Mouse (Mus musculus) c-Kit-positive CD71-negative TER-119-negative erythroid progenitor cells, embryonic 14.5 days (primary cell): Measurements from ENCODE around the gene Adad2.
A peak's percentile ranks its signal among the peaks of the same experiment; 100 is the strongest.

ENCODE experiments used
- DNase-seq: peaks from one replicate; pipeline ENCODE4 v3.0.0-alpha.2; 2013; ENCODE audit warnings: low read depth

Adad2 gene

DNA sequence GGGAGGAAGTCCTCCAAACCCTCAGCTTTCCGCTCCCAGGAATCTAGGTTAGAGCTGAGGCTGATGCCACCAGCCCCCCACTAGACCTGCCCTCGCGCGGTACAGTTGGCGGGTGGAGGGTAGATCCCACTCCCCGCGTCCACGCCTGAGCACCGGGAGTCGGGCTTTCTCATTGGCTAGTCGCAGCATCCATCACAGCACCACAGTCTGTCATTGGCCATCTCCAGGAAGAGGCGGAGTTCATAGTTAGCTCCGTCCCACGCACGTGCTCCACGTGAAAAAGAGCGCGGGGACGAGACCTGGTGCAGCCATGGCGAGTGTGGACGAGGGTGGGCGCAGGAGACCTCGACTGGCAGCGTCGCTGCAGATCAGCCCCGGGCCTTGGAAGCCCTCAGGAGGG, at the start of gene Adad2:
Adad2 (plus strand) TSS at position 277 of the 400 bp plus-strand sequence.
- no peak for DNase-seq

DNA sequence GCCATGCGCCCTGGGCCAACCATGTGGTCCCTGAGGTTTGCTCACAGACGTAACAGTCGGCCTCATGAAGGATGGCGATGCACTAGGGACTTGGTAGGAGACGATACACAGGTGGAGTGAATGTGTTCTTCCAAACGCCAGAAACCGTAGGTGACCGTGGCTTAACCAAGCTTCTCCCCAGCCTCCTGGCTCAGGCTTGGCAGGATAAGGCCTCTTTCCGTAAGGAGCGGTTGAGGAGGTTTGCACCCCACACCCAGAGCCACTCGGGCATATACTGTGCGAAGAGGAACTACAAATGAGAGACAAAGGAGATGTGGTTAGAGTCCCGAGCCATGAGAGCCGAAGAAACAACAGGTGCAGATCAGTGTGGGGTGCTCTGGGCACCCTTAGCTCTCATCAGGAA, 48.7 kb upstream of the Adad2 start:
- DNase-seq, result no peak

DNA sequence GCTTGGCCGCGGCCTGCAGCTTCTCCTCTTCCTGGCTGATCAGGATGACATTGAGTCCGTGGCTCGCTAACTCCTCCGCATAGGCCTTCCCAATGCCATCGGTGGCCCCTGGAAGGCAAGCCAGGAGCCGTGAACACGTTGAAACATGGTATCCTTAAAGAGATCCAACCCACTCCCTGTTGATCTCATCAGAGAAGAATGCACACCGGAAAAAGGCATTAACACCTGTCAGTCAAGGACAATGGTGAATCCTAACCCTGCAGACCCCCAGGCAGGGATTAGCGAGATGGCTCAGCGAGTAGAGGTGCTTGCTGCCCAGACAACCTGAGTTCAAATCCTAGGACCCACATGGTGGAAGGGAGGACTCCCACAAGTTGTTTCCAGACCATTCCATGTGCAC, 46.2 kb upstream of the Adad2 start:
- no peak for DNase-seq

DNA sequence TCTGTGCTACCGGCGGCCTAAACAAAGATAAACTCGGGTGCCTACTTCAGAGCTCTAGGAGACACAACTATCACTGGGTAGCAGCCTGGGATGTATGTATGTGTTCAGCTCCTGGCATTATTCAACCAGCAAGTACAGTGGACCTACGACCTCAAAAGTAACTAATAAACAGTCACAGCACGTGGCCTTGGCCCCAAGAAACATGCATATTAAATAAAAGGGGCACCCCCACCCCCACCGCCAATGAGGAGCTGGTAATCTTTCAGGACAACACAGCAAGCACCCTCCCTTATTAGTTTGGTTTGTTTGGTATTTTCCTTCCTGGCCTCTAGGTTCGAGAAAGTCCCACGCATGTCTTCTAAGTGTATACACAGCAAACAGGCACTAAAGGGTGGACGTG, 44.3 kb upstream of the Adad2 start:
- DNase-seq, result no peak

DNA sequence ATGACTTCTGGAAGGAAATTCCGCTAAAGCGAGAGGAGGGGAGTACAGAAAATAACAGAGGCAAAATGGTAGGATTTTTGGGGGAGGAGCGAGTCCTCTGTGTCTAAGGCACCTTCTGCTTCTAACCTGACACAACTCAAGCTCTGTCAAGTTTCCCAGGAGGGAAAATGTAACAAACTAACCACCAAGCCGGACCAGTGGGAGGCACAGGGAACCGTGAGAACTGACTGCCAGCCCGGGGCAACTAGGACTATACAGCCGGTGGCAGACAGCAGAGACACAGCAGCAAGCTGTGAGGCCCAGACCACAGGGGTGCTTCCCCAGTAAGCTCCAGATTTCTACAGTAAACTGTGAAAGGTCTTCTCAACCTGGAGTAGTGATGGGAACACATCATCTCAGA, 43.6 kb upstream of the Adad2 start:
- no peak for DNase-seq

DNA sequence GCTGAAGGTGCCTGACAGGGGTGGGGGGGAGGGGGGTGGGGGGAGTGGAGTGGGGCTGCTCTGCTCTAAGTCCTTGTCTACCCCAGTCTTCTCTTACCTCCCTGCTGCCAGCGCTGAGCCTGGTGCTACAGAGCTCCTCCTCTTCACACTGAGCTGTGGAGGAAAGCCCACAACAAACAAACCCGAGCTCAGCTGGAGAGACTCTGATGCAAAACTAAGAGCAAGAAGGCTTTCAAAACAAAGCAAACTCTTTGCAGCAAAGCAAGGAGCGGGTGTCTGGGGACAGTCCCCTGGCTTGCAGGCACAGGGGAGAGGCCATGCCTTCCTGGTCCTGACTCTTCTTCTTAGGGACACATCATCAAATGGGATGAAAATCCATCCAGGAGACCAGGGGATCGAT, 42.7 kb upstream of the Adad2 start:
- no peak for DNase-seq

DNA sequence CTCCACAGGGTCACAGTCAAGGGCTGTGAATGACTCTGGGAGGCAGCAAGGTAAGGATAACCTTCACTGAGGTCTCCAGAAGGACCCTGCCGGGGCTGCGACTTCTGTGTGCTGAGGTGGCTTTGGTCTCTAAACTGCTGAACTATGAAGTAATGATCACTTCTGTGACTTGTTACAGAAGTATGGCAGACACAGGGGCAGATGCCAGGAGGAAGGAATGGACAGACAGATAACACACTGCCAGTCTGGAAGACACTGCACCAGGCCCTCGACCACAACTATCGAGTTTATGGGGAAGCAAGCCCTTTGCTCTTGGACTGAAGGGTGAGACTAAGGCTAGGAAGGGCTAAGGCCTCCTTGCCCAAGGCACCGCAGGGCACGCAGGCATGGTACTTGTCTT, 41.4 kb upstream of the Adad2 start:
- DNase-seq, result no peak

DNA sequence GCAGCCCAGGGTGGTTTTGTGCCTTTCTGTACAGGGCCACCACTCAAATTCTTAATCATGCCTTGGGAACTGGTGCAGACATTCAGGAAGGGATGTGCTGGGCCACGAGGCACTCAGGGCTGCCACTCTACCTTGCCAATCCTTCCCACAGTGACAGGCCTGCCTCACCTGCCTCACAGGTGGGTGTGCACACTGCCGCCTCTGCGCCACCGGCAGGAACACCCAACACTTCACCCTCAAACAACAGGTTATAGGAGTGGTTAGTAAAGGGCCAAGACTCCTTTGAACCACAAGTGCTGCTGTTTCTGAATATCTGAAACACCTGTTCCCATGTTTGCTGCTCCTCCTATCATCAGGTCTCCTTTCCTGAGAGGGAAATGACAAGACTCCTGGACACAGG, 40.1 kb upstream of the Adad2 start:
- DNase-seq, result no peak

DNA sequence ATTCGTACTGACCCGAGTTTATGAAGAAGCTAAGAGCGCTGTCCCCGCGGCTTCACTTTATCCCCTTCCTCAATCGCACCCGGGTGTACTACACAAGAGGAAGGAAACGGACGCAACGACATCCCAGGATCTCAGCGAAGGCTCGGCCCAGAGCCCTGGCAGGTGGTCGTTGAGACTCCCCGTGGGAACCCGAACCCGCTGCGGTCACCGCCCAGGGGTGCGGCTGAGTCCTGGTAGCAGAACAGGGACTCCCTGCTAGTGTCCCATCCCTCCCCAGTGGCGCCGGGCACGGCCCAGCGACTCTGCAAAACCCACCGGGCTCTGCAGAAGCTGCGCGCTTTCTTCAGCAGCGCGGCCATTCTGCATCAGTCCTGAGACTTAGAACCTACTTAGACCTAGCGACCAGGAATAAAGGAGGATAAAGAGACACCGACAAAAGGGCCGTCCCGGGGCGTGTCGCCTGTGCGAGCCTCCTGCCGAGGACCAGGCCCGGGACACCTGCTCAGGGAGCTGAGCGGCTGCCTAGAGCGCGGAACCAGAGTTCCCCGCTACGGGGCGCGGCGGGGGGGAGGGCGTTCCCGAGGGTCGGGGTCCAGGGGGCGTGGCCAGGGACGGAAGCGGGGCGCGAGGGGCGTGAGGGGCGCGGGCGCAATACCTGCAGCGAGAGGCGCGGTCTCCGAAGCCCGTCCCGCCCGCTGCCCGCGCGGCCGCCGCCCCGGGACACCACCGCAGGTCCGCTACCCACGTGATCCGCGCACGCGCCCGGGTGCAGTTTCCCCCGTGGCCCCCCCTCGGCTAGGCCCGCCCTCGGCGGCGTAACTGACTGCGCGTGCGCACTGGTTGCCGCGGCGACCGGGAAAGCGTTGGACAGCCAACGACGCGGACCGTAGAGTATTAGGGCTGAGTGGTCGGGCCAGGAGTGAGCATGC, 37.8 kb upstream of the Adad2 start, which contains the start of the genes Hsdl1 and Dnaaf1:
Hsdl1 (minus strand) TSS at position 747 of the 929 bp plus-strand sequence.
Dnaaf1 (plus strand) TSS at position 799 of the 929 bp plus-strand sequence.
- peak; percentile 77 for DNase-seq

DNA sequence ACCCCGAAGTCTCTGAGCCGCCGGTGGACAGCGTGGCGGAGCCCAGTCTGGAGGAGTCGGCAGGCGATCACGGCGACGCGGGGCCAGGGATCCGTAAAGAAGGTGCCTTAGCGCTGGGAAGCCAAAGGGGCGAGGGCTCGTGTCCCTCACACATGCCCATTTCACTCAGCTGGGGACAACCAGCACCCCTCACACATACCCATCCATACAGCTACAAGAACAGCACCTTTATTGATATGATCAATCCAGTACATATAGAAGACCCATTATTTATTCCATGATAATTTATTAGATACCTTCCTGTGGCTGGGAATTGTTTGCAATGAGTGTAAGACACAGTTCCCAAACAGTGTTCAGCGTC, 37.2 kb upstream of the Adad2 start:
- no peak for DNase-seq

DNA sequence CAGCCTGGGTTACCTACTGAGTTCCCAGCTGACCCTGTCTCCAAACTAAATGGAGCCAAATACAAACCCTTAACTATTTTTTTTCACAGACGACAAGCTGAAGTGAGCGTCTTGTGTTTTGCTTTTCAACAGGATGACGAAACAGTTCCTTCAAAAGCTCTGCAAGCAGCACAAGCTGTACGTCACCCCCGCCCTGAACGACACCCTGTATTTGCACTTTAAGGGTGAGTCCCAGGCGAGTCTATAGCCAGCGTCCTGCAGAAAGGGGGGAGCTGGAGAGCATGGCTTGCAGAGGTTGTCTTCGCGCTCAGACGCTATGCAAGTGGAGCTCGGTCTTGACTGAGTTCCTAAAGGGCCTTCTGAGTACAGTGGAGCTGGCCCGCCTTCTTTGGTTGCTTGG, 33.5 kb upstream of the Adad2 start:
- DNase-seq, result no peak

DNA sequence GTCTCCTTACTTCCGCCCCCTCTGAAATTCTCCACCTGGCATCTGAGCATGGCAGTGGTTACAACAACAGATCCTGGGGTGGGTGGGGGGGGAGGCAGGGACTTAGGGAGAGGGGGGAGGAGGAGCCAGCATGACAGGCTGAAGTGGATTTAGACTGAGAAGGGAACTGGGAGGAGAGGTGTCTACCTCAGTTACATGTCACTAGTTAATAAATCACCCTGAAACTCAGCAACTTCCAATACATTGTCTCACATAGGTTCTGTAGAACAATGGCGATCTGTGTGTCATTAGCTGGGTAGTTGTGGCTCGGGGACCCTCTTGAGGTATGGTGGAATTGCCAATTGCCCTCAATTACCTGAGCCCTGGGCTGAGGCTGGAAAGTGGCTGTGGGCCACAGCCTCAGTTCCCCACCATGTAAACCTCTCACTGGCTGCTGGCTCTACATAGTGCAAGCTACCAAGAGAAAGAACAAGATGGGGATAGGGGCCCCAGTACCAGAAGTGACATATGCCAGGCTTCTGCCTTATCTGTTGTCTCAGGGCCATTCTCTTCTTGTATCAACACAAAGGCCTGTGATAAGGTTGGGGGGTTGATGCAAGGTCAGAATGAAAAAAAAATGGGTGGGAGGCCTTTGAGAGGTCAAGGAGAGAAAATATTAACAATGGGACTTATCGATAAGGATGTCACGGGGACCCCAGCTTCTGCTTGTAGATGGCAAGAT, 31.9 kb upstream of the Adad2 start:
- no peak for DNase-seq

DNA sequence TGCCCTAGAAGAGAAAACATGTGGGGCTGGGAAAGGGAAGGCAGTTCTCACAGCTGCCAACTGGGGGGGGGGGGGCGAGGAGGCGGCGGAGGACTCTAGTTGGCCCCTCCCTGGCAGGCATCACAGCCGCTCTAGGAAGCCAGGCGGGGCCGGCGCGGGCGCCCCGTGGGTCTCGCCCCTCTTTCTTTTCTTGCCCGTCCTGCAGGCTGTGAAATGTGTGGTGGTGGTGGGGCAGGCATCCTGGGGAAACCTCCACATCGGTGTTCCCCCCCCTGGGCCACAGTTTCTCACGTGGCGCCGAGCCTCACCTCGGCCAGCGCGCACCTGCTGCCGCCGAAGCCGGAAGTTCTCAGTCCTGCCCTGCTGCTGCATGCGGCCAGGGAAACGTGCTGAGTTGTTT, 26.6 kb upstream of the Adad2 start:
- DNase-seq, result no peak

DNA sequence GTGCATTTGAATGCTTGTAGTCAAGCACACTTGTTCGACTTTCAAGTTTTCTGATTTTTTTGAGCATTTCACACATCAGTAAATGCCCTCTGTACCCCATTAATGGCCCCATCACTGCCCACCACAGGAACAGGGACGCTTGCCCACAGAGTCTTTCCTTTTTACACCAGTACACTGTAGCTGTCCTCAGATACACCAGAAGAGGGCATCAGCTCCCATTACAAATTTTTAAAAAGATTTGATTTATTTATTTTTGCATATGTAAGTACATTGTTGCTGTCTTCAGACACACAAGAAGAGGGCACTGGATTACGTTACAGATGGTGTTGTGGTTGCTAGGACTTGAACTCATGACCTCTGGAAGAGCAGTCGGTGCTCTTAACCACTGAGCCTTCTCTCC, 24.2 kb upstream of the Adad2 start:
- no peak for DNase-seq

DNA sequence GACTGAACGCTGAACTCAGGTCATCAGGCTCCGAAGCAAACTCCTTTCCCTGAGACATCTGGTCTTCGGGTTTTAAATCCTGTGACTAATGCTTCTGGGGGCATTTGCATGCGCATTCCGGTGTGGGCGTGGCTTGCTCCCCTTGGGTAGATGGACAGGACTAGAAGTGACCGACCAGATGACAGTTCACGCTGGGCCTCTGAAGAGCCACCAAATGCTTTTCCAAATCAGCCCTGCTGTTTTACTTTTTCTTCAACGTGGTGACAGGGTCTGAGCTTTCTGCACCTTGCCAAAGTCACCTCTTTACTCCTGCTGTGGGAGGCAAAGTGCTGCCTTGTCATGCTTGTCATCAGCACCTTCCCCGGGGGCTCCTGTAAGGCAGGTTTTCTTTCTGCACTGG, 23.7 kb upstream of the Adad2 start:
- DNase-seq, result no peak

DNA sequence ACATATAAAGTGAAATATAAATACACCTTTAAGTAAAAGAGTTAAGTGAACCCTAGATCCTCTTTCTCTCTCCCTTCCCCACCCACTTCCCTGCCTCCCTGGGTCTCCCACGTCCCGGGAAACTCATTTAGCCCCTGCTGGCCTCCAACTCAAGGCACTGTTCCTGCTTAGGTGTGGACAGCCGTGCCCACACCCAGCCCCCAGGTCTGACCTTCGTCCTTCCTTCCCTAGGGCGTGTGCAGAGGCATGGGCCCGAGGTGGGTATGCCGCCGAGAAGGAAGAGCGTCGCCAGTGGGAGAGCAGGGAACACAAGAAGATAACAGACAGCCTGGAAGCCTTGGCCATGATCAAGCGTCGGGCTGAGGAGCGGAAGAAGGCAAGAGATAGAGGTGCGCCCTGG, 22.2 kb upstream of the Adad2 start:
- no peak for DNase-seq

DNA sequence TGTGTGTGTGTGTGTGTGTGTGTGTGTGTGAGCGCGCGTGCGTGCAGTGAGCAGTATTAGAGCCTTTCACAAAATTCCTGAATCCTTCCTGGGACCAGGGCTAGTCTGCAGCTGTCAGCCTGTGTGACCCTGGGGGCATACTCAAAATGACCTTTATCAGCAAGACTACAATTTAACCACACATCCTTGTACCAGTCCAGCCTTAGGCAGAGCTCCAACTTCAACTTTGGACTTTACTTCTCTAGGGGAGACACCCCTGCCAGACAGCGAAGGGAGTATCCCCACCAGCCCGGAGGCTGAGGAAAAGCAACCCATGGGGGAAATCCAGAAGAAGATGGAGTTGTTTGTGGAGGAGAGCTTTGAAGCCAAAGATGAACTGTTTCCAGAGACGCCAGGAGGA, 21.1 kb upstream of the Adad2 start:
- DNase-seq, result no peak

DNA sequence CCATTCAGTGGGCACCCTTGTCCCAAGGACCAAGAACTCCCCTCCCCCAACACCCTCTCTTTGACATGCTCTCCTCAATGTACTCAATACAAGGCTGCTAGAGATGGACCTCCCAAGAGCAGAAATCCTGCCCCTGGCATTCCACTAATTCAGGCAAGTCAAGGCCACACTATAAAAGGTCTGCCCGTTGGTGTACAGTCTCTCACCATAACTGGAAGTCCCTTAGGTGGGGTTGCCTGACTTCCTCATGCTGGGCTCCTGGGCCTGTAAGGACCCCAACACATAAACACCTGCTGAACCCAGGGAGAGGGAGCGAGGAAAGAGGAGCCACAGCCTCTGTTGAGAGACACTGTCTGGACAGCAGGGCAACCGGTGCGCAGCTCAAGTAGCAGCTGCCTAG, 8.8 kb upstream of the Adad2 start:
- no peak for DNase-seq

DNA sequence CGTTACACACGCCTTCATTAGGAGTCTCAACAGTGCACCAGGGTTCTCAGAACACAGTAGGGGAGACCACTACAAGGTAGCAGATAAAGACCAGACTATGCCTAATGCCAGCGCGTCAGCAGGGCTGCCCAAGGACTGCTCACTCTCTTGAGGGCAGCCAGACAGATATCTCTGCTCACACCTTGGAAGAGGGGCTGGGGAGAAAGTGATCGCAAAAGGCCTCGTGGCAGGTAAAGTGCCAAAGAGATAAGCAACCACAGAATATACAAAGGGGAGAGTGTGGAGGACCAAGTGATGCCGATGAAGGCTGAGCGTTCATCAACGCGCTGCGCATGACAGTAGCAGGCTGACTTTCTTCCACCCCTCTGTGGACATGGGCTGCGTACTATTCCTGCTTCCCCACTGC, 8.1 kb upstream of the Adad2 start:
- DNase-seq, result peak; percentile 13

DNA sequence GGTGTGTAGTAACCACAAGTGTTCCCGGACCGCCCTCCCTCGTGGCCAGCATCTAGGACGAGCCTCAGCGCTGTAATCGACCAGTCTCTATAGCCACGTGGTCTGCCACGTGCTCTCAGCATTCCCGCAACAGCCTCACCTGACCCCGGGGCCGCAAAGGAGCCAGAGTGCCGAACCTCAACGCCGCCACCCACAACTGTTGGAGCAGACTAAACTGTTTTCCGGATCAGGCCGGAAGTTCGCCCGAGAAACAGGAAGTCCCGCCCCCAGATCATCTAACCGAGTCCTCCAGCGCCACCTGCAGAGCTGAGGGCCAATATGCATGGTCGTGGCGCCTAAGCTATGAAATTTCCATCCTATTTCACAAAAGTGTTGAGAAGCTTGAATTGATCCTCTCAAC, 7.6 kb upstream of the Adad2 start, which contains the start of gene Taf1c:
Taf1c (minus strand) TSS at position 227 of the 400 bp plus-strand sequence.
- peak; percentile 93 for DNase-seq

DNA sequence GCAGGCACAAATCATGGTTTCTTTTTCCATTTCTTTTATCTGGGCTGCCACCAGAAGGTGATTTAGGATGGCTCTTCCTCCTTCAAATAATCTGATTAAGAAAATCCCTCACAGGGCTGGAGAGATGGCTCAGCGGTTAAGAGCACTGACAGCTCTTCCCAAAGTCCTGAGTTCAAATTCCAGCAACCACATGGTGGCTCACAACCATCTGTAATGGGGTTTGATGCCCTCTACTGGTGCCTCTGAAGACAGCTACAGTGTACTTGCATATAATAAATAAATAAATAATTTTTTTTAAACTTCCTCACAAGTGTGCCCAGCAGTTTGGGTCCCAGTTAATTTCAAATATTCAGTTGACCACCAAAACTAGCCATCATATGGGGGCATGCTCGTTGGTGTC, 6.3 kb upstream of the Adad2 start:
- DNase-seq, result no peak

DNA sequence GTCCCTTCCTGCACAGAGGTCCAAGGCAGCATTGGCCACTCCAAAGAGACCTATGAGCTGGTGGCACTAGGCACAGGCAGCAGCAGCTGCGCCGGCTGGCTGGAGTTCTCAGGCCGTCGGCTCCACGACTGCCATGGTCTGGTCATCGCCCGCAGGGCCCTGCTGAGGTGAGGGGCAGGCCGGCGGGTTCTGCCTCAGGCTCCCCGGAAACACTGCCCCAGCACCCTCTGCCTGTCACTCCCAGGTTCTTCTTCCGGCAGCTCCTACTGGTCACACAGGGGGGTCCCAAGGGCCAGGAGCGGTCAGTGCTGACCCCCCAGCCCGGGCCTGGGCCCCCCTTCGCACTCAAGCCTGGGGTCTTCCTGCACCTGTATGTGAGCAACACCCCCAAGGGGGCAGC, 2.5 kb downstream of the Adad2 start:
- DNase-seq, result no peak

DNA sequence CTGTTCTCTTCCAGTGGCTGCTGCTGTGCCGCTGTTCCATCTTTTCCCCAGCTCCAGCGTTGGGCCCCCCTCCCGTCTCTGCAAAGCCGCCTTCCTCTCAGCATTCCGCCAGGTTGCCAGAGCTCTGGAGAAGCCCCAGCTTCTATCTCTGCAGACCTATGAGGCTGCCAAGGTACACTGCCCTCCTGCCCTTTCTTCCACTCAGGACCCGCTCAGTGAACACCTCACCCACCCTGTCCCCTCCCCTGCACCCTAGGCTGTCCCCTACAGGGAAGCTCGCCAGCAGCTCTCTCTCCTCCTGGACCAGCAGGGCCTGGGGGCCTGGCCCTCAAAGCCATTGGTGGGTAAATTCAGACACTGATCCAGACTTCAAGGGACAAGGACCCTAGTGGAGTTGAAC, 3.8 kb downstream of the Adad2 start:
- DNase-seq, result no peak
